Mouse (Mus musculus) cortical plate, adult 2 months (tissue): ENCODE measurements around the gene Arl6ip5. TPM values are rescaled to one million over a fixed set of nuclear protein-coding genes. Genes with fewer than 3 reads are reported as not detected.

Experiments
- H3K27ac ChIP-seq: fragments of 200-500 bp; 2 replicates; pipeline ENCODE4 v1.5.1; 2012; ENCODE audit warnings: low read length, control low read depth, inconsistent platforms; ENCODE audit not compliant: insufficient read depth
- H3K4me1 ChIP-seq: fragments of 200-500 bp; 2 replicates; pipeline ENCODE4 v1.6.1; 2011; ENCODE audit warnings: low read length; ENCODE audit not compliant: control insufficient read depth, insufficient read depth
- H3K4me3 ChIP-seq: fragments of 200-500 bp; 2 replicates; pipeline ENCODE4 v1.5.1; 2011; ENCODE audit warnings: mild to moderate bottlenecking, low read length, control low read depth; ENCODE audit not compliant: insufficient read depth
- CTCF ChIP-seq: fragments of 200-500 bp; IDR thresholded peaks from 2 replicates; pipeline ENCODE4 v1.5.1; 2011; ENCODE audit warnings: mild to moderate bottlenecking, control low read depth, low read length; ENCODE audit not compliant: insufficient read depth; ENCODE audit errors: extremely low read depth
- POLR2A ChIP-seq: fragments of 200-500 bp; IDR thresholded peaks from 2 replicates; pipeline ENCODE4 v1.6.1; 2011; ENCODE audit warnings: mild to moderate bottlenecking, low read length, control low read depth; ENCODE audit not compliant: insufficient read depth; ENCODE audit errors: extremely low read depth
- polyA plus RNA-seq: library from polyadenylated mRNA; depleted of rRNA; stranded (reverse); fragments of >200 nt; gene quantifications from 2 replicates; pipeline ENCODE4 v1.2.3, GENCODE M21; 2012

The Arl6ip5 gene
- polyA plus RNA-seq, 1 experiment, result 192 TPM

DNA sequence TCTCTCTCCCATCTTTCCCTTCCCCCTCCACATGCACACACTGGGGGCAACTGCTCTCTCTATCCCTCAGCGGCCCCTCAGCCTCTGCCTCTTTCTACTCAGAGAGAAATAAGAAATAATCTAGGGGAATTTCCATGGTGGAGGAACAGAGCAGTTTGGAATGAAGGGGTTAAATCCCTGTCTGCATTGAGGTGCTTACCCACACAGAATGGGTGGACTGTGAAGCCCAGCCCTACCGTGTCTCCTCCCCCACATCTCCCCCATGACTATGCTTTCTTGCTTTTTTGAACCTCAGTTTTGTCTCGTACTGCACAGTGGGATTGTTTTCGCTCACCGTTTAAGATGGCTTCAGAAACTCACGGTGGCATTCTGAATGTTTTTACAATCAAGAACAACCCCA lies 11.8 kb downstream of the Arl6ip5 start:
- Histone ChIP-seq H3K27ac (0 out of 2 replicates have a peak overlapping the region, but pooled peaks have one; percentile 44), H3K4me1 (peaks cover 13% of the 10 kb centered on the region), H3K4me3 (no peak overlapping the region)
- TF ChIP-seq POLR2A (no peak), CTCF (no peak)

DNA sequence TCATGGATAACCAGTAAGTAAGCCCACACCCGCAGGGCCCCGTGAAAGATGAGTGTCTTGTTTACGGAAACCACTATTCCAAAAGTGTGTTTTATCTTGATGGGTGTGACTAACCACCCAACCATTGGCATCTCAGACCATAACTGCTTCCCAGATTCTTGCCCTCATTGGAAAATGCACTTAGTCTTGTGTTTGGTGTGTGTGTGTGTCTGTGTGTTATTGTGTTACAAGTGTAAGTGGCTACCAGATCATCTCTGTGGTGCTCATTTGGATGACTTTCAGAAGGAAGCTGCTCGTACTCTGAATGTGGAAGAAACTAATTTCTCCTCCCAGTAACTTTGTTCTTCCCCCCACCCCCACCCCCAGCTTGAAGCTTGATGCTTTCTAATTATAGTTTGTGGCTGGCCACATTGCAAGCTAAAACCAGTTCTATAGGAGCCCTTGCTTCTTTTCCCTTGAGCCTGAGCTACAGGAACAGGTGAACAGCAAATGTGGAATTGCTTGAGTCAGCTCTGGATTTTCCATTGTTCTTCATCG lies 12.5 kb downstream of the Arl6ip5 start:
- Histone ChIP-seq H3K27ac (no peak overlapping the region), H3K4me1 (peaks cover 13% of the 10 kb centered on the region), H3K4me3 (no peak overlapping the region)
- TF ChIP-seq POLR2A (no peak), CTCF (no peak)

DNA sequence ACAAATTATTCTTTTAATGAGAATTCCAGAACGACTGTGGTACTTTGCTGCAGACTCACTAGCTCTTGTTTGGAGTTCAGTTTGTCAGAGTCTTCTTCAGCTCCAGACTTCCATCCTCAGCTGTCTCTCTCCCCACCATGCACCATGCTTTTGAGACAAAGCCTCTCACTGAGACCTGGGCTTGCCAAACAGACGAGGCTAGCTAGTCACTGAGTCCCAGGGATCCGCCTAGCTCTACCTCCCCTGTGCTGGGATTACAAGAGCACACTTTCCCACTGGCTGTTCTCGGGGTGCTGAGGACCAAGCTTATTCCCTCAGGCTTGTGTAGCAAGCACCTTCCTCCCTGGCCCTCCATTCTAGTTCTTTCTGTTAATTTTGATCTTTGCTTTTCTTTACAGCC lies 13.1 kb downstream of the Arl6ip5 start:
- H3K4me1 ChIP-seq, result peaks cover 13% of the 10 kb centered on the region
- H3K27ac ChIP-seq, result no peak overlapping the region
- no peak overlapping the region for H3K4me3 ChIP-seq
- no peak for TF ChIP-seq POLR2A
- TF ChIP-seq CTCF, result no peak

DNA sequence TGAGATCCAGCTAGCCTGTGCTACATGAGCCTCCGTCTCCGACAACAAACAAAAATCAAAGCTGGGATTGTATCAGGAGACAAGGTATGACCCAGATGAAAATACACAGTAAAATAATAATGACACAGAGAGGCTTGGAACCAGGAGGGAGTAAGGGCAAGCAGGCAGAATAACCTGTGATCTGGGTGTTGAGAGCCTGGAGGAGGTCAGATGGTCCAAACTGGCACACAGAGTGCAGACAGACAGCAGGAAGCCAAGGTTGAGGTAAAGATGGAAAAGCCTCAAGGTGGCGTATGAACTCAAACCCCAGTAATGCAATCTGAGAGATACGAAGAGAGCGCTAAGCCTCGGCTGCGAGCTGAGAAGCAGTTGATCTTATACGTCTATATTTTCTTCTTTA lies 14.0 kb downstream of the Arl6ip5 start:
- TF ChIP-seq POLR2A (no peak), CTCF (no peak)
- Histone ChIP-seq H3K4me3 (no peak overlapping the region), H3K27ac (no peak overlapping the region), H3K4me1 (peaks cover 13% of the 10 kb centered on the region)

DNA sequence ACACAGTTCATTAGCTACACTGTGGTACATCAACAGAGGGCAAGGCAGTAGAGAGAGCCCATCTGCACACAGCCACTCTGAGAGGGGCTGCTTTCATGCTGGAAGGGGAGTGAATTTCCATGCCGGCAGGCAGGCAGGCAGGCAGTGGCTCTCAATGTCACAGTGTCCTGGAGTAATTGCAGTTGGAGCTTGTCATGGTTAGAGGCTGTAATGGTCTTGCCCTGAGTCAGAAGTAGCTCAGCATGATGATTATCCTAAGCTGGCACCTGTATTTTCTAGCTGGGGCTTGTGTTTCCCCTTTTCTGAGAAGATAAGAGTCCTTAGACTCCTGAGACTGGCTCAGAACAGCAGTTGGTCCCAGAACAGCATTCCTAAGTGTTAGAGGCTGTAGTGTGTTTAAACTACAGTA lies 15.6 kb downstream of the Arl6ip5 start:
- Histone ChIP-seq H3K4me1 (peaks cover 11% of the 10 kb centered on the region), H3K27ac (no peak overlapping the region), H3K4me3 (no peak overlapping the region)
- no peak for TF ChIP-seq CTCF
- TF ChIP-seq POLR2A, result no peak

DNA sequence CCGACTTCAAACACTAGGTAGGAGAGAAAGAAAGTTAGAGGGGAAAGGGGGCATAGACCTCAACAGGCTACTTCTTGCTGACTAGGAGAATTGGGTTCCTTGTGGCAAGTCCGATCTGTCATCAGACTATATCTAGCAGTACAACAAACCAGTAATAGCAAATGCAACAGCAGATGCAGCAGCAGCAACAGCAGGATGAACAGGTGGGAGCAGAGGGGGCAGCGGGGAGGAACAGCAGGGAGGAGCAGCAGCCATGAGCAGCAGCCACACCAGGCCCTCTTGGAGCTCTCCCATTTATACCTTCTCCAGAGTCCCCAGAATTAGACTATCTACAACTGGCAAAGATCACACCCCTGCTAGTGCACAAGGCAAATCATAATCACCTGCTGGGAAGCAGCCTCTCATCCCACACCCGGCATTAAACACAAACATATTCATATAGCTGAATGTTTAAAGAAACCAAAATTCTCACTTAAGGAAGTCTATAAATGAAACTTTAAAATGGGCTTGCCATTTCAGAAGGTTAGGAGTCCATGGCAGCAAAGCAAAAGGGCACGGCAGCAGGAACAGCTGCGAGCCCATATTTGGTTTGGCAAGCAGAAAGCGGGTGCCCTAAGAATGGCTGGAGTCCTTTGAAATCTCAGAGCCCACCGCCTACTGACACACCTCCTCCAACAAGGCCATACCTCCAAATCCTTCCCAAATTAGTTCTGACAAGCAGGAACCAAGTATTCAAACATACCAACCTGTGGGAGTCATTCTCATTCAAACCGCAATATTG lies 16.8 kb downstream of the Arl6ip5 start:
- TF ChIP-seq CTCF, result no peak
- TF ChIP-seq POLR2A, result no peak
- H3K4me1 ChIP-seq, result peaks cover 3% of the 10 kb centered on the region; the same call in 1 of the 2 replicates
- H3K4me3 ChIP-seq, result no peak overlapping the region
- no peak overlapping the region for H3K27ac ChIP-seq

DNA sequence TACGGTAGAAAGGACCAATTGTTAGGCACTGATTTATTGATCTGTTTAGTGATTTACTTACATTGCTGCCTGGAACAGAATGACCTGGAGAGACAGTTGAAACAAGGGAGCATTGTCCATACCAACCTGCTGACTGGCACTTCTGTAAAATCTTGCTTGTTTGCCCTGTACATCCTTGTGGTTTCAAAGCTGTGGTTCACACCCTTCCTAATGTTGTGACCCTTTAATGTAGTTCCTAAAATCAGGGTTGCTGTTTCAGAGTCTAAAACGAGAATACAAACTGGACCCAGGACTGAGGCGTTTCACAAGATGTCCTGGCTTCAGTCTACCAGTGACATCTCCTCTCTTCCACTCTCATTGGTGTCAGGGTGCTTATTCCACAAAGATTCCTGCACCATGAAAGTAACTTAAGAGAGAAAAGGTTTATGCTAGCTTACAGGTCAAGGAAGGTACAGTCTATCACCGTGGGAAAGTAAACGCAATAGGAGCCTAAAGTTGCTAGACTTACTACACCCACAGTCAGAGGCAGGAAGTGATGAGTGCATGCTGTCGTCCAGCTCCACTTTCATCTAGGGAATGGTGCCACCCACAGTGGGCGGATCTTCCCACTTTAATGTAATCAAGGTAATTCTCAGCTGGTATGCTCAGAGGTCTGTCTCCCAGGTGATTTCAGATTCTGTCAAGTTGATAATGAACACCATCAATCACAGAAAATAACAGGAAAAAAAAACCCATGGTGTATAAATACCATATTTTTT lies 24.6 kb downstream of the Arl6ip5 start:
- Histone ChIP-seq H3K4me1 (no peaks in the 10 kb centered on the region), H3K27ac (no peak overlapping the region), H3K4me3 (no peak overlapping the region)
- TF ChIP-seq POLR2A, result no peak
- no peak for TF ChIP-seq CTCF

DNA sequence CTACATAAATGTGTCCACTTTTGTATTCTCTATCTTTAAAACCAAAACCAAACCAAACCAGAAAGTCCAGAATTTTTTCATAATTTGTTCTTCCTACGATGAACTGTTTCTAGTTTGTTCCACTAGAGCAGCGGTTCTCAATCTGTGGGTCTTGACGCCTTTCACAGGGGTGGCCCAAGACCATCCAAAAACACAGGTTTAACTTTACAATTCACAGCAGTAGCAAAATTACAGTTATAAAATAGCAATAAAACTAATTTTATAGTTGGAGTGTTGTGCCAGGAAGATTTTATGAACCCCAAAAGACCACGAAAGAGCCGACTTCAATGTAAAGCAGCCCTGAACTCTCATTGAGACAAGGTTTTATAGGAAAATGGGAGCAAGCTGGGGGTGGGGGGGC lies 25.6 kb downstream of the Arl6ip5 start:
- TF ChIP-seq CTCF (no peak), POLR2A (no peak)
- no peak overlapping the region for H3K4me3 ChIP-seq
- no peaks in the 10 kb centered on the region for H3K4me1 ChIP-seq
- no peak overlapping the region for H3K27ac ChIP-seq

DNA sequence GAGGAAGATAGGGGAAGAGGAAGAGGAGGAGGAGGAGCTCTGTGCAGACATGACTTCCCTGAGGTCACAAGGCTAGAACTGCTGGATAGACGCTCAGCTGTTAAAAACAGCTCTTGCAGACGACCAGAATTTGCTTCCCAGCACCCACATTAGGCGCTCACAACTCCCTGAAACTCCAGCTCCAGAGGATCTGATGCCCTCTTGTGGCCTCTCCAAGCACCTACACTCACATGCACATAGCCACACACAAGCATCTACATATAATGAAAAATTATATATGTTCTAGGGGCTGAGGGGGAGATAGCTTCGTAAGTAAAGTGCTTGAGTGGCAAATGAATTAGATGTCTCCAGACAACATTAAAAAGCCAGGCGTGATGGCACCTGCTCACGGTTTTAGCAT lies 28.9 kb downstream of the Arl6ip5 start:
- Histone ChIP-seq H3K4me3 (no peak overlapping the region), H3K27ac (no peak overlapping the region), H3K4me1 (no peaks in the 10 kb centered on the region)
- TF ChIP-seq CTCF (no peak), POLR2A (no peak)

DNA sequence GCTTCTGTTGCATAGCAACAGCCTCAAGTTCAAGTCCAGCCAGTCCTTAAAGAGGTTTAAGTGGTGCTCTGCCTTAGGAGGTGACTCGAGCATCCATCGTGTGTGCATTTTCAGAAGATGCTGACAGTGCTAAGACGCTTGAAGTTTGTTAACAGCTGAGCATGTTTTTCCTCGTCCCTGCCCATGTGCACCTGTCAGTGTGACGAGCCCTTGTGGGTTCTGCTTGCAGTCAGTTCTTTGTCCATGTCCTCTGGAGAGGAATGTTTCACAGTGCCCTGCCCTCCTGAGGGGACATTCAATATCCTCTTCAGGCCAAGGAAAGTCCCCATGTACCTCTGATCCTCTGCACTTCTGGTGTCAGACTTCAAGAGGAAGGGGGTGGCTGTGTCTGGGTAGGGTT lies 29.6 kb downstream of the Arl6ip5 start:
- no peak for TF ChIP-seq POLR2A
- no peak for TF ChIP-seq CTCF
- no peaks in the 10 kb centered on the region for H3K4me1 ChIP-seq

More for the DNA sequence above, 29.6 kb downstream of the Arl6ip5 start:
- H3K27ac ChIP-seq, result no peak overlapping the region
- no peak overlapping the region for H3K4me3 ChIP-seq
